Mouse (Mus musculus): ENCODE measurements at regions not wholly inside any gene's neighbourhood (a gene's known extent, or its start where the extent isn't known, plus 50 kb on each side); places are given as distances from the start of the nearest gene placed in this dataset.

DNA sequence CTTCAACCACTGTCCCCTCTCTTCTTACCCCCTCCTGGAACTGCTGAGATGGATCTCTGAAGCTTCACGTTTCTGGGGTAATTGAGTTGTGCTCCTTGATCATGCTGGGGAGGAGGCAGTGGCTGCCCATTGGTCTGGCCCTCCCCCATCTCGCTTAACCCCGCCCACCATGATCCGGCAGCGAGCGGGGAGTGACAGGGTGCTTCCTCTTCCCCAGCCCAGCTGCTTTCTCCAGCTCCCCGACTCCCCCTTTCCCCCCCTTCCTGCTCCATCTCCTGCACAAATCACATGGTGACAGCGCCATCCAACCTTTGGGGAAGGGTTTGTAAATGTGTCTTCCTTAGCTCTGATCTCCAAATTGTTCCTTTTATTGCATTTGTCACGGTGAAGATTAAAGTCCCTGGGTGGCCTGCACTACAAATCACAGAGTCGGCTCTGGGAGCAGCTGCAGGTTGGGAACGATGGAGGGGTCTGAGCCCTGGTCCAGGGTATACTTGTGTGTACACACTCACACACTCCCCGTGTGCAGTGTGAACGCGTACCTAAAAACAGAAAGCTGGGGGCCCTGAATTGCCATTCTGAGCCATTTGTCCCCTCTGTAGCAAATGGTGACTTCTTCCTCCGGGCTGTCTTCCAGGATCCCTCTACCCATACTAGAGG, 52.5 kb upstream of the Btrc start:
- peak; percentile 71 for DNase-seq (ENCODE audit: extremely low read depth)
- Histone ChIP-seq H3K79me2 (replicated peaks; ENCODE audit: control insufficient read depth, extremely low read depth, insufficient read depth, poor library complexity, severe bottlenecking) (no peaks in the 10 kb centered on the region), H3K27ac (ENCODE audit: insufficient read depth, low read depth) (no peak overlapping the region), H3K27me3 (replicated peaks) (peaks cover 5% of the 10 kb centered on the region), H3K36me3 (replicated peaks in 1 of 2; ENCODE audit: control insufficient read depth in 1 of 2, insufficient read depth in 1 of 2, low read length in 1 of 2) (no peaks in the 10 kb centered on the region), H3K9ac (ENCODE audit: insufficient read depth, low read depth) (peak overlapping the region; percentile 34), H3K4me2 (ENCODE audit: insufficient read depth, low read depth, poor library complexity, severe bottlenecking) (peak overlapping the region; percentile 22), H3K9me3 (replicated peaks; ENCODE audit: low read length) (no peaks in the 10 kb centered on the region), H3K4me3 (replicated peaks in 1 of 3; ENCODE audit: low read depth in 2 of 3, low read length in 2 of 3, poor library complexity in 1 of 3) (peak overlapping the region; percentile 8 to 40 (median 31)), H3K4me1 (ENCODE audit: control insufficient read depth in 1 of 2, insufficient read depth in 2 of 2) (peaks cover 13 to 45% of the 10 kb centered on the region in 2 experiments)
- in situ Hi-C loops (cut with MboI; ENCODE audit: low pct_ligation_motif_present, low pct_unique_long_range_greater_than_20kb, low sequenced_read_pairs): loop anchor here (5.0 kb wide), 1 partner anchor 121 kb away; no protein-coding TSS in a partner anchor
- TF ChIP-seq TBP (conservative IDR thresholded peaks at IDR 0.05; ENCODE audit: low read depth, low read length) (no peak), RCOR1 (conservative IDR thresholded peaks at IDR 0.05; ENCODE audit: low read depth, low read length) (no peak), POLR2A (IDR thresholded peaks at IDR 0.05; ENCODE audit: low read depth, low read length) (peak; percentile 39; the same call in 1 of the 2 replicates), ELF1 (IDR thresholded peaks at IDR 0.05; ENCODE audit: low read depth, low read length) (peak; percentile 48), ZKSCAN1 (IDR thresholded peaks at IDR 0.05; ENCODE audit: borderline replicate concordance, low read depth, low read length) (no peak), MEF2A (IDR thresholded peaks at IDR 0.05; ENCODE audit: borderline replicate concordance, low read depth, low read length) (0 out of 2 replicates have a peak, but pooled peaks have one; percentile 13), POLR2AphosphoS2 (IDR thresholded peaks at IDR 0.05; ENCODE audit: low read depth, low read length) (no peak), KAT2A (IDR thresholded peaks at IDR 0.05; ENCODE audit: insufficient replicate concordance, low read length) (no peak), BHLHE40 (IDR thresholded peaks at IDR 0.05; ENCODE audit: low read depth, low read length) (peak; percentile 22; the same call in 1 of the 2 replicates), EP300 (IDR thresholded peaks at IDR 0.05; ENCODE audit: low read length) (no peak), CHD2 (IDR thresholded peaks at IDR 0.05; ENCODE audit: low read length) (no peak)
- dilution Hi-C loops (cut with MboI; ENCODE audit: extremely low pct_ligation_motif_present, extremely low pct_unique_long_range_greater_than_20kb, low sequenced_read_pairs): no loop called here

DNA sequence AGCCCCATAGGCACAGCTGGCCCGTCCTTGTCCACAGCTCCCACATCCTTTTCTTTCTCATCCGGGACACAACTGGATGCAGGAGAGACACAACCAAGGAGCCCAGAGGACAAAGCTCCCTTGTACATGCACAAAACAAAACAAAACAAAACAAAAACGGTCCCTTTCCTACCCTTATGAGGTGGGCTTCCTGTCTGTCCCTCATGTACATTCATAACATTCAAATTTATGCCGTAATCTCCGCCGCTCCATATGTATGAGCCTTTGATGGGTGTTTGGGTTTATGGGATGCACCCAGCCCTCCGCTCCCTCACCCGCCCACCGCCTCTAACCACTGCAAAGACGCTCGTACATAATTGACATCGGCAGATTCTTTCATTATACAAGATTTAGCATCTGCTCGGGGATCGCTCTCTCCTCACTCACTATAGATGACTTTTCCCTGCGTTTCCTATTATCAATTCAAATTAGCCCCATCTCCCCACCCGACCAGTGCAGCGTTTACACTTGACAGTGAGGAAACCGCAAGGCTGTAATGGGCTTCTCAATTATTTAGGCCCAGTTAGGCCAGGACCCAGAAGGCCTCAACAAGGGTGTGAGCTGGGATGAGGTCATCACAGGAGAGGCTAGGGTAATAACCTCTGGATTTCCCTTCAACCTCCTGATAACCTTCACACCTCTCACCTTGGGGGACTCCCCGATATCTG, 51.5 kb upstream of the Btrc start:
- H3K9ac ChIP-seq (ENCODE audit: insufficient read depth, low read depth): no peak overlapping the region
- no peaks in the 10 kb centered on the region for H3K9me3 ChIP-seq (replicated peaks; ENCODE audit: low read length)
- DNase-seq (ENCODE audit: extremely low read depth): no peak
- H3K79me2 ChIP-seq (replicated peaks; ENCODE audit: control insufficient read depth, extremely low read depth, insufficient read depth, poor library complexity, severe bottlenecking): no peaks in the 10 kb centered on the region
- no peak overlapping the region for H3K27ac ChIP-seq (ENCODE audit: insufficient read depth, low read depth)
- no peak overlapping the region for H3K4me3 ChIP-seq (replicated peaks in 1 of 3; ENCODE audit: low read depth in 2 of 3, low read length in 2 of 3, poor library complexity in 1 of 3)
- H3K27me3 ChIP-seq (replicated peaks): no peaks in the 10 kb centered on the region
- no peaks in the 10 kb centered on the region for H3K36me3 ChIP-seq (replicated peaks in 1 of 2; ENCODE audit: control insufficient read depth in 1 of 2, insufficient read depth in 1 of 2, low read length in 1 of 2)
- no peak overlapping the region for H3K4me2 ChIP-seq (ENCODE audit: insufficient read depth, low read depth, poor library complexity, severe bottlenecking)
- dilution Hi-C loops (cut with MboI; ENCODE audit: extremely low pct_ligation_motif_present, extremely low pct_unique_long_range_greater_than_20kb, low sequenced_read_pairs): no loop called here
- in situ Hi-C loops (cut with MboI; ENCODE audit: low pct_ligation_motif_present, low pct_unique_long_range_greater_than_20kb, low sequenced_read_pairs): loop anchor here (5.0 kb wide), 1 partner anchor 120 kb away; no protein-coding TSS in a partner anchor
- no peak for TF ChIP-seq HCFC1 (IDR thresholded peaks at IDR 0.05; ENCODE audit: low read depth, low read length)
- no peak for TF ChIP-seq CTCF (conservative IDR thresholded peaks at IDR 0.05 in 1 of 2, IDR thresholded peaks at IDR 0.05 in 1 of 2; ENCODE audit: low read depth in 2 of 2, low read length in 2 of 2)
- TF ChIP-seq JUND (conservative IDR thresholded peaks at IDR 0.05; ENCODE audit: low read depth, low read length): no peak
- no peak for TF ChIP-seq MAFK (IDR thresholded peaks at IDR 0.05; ENCODE audit: insufficient replicate concordance, low read length)
- TF ChIP-seq TCF12 (IDR thresholded peaks at IDR 0.05; ENCODE audit: low read depth, low read length): no peak
- TF ChIP-seq POLR2A (IDR thresholded peaks at IDR 0.05; ENCODE audit: low read depth, low read length): no peak
- TF ChIP-seq POLR2AphosphoS2 (IDR thresholded peaks at IDR 0.05; ENCODE audit: low read depth, low read length): no peak
- TF ChIP-seq ZNF384 (IDR thresholded peaks at IDR 0.05; ENCODE audit: low read depth, low read length): no peak
- no peak for TF ChIP-seq CHD2 (IDR thresholded peaks at IDR 0.05; ENCODE audit: low read length)
- TF ChIP-seq MYC (IDR thresholded peaks at IDR 0.05; ENCODE audit: low read depth, low read length): no peak
- peaks cover 13 to 38% of the 10 kb centered on the region in 2 experiments for H3K4me1 ChIP-seq (ENCODE audit: control insufficient read depth in 1 of 2, insufficient read depth in 2 of 2)

Measured in CH12.LX (cell line).